1 mouse cellular context compared by ENCODE assay signal in genomic region chr3:51612398-51613356, GRCm38 (mm10).
A peak's percentile ranks its signal among the peaks of the same experiment; 100 is the strongest.
TF ChIP-seq lines count a peak whose summit lies in the region.

No protein-coding gene starts in this region.

TF ChIP-seq in MEL, 35 proteins besides CTCF, POLR2A, EP300 and RAD21 (continued from another document):
- TF ChIP-seq RCOR1 (IDR thresholded peaks at IDR 0.05; ENCODE audit: low read depth, low read length) = no peak
- TF ChIP-seq ZKSCAN1 (IDR thresholded peaks at IDR 0.05; ENCODE audit: low read depth, low read length) = no peak
- no peak for TF ChIP-seq UBTF (IDR thresholded peaks at IDR 0.05; ENCODE audit: borderline replicate concordance, insufficient read depth, low read depth, low read length)
- no peak for TF ChIP-seq ZC3H11A (IDR thresholded peaks at IDR 0.05; ENCODE audit: low read depth, low read length)
- TF ChIP-seq NRF1 (IDR thresholded peaks at IDR 0.05; ENCODE audit: insufficient read depth, low read depth, low read length, poor library complexity, severe bottlenecking) = no peak
- TF ChIP-seq ELF1 (IDR thresholded peaks at IDR 0.05; ENCODE audit: low read depth, low read length) = peak; percentile 25; the same call in 1 of the 2 replicates
- TF ChIP-seq USF2 (IDR thresholded peaks at IDR 0.05; ENCODE audit: borderline replicate concordance in 1 of 2, insufficient read depth in 1 of 2, low read depth in 1 of 2, low read length in 2 of 2) = no peak
- no peak for TF ChIP-seq KAT2A (conservative IDR thresholded peaks at IDR 0.05; ENCODE audit: low read depth, low read length)
- TF ChIP-seq MAFK (IDR thresholded peaks at IDR 0.05; ENCODE audit: borderline replicate concordance, low read depth, low read length) = no peak
- TF ChIP-seq ZMIZ1 (IDR thresholded peaks at IDR 0.05; ENCODE audit: low read depth, low read length) = 0 out of 2 replicates have a peak, but pooled peaks have one; percentile 1
- no peak for TF ChIP-seq SMC3 (IDR thresholded peaks at IDR 0.05; ENCODE audit: low read depth, low read length)
- peak; percentile 67 for TF ChIP-seq TCF12 (IDR thresholded peaks at IDR 0.05; ENCODE audit: low read depth, low read length)
- TF ChIP-seq ZNF384 (IDR thresholded peaks at IDR 0.05; ENCODE audit: low read depth, low read length) = no peak
- no peak for TF ChIP-seq GABPA (IDR thresholded peaks at IDR 0.05; ENCODE audit: low read depth, low read length)
- TF ChIP-seq MYC (IDR thresholded peaks at IDR 0.05; ENCODE audit: low read depth, low read length) = 0 out of 2 replicates have a peak, but pooled peaks have one; percentile 15
- TF ChIP-seq BHLHE40 (IDR thresholded peaks at IDR 0.05; ENCODE audit: borderline replicate concordance, low read depth, low read length) = 0 out of 2 replicates have a peak, but pooled peaks have one; percentile 9
